Mouse (Mus musculus): Measurements from ENCODE around the gene Pknox1.
"Not testable (repeated sequence)": the region's sequence is repeated elsewhere in the genome, so short reads cannot be mapped to it uniquely, and the experiment has no call there.

Gene Pknox1

GRCm38 (mm10) chr17:31594590-31594989, 30.1 kb downstream of the Pknox1 start:
- DNase-seq (ENCODE audit: low read depth in 2 of 2, low spot score in 2 of 2): no peak

DNA sequence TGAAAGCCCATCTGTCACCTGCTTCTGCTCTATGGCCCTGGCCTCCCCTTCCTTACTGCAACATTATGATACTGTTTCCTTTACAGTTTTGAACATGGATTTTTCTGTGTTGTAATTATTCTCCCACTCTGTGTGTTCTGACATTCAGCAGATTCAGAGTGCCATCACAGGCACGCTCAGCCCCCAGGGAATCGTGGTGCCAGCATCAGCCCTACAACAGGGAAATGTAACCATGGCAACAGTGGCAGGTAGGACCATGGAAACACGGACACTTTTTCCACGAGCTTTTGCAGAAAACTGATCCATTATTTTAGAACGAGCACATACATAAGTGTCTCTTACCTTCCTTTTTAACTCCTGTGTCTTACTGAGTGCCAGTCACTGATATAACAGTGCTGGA, 30.5 kb downstream of the Pknox1 start:
- no peak for DNase-seq (ENCODE audit: low read depth in 2 of 2, low spot score in 2 of 2)

DNA sequence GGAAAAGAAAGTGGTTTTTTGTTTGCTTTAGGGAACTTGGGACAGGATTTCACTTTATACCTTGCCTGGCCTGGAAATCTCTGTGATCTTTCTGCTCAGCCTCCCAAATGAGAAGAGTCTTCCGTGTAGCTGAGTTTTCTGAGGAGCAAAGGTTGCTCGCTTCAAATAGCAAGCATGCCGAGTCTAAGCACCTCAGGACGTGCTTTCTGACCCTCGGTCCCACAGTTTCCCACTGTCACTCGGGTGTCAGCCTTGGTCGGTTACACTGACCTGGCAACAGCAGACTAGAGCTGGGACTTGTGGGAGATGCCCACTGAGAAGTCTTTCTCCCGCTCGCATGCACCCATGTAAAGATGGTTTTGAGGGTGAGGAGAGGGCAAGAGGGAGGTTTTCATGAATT, 33.4 kb downstream of the Pknox1 start:
- no peak for DNase-seq (ENCODE audit: low read depth in 2 of 2, low spot score in 2 of 2)

DNA sequence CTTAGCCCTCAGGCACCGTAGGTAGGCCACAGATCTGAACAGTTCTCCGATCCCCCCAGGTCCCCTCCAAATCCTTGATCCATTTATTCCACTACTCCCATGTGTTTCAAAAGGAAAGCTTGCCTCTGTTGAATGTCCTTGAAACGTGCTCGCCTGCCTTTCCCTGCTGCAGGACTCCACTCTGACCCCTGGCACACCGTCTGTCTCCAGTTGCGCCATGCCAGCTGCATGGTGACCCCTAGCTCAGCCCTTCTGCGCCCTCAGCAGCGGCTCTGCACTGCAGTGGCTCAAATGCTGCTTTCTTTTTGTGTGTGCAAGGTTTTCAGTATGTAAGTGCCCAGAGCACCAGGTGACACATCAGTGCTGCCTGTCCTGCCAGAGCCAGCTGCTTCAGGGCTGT, 34.1 kb downstream of the Pknox1 start:
- DNase-seq (ENCODE audit: low read depth in 2 of 2, low spot score in 2 of 2): no peak

DNA sequence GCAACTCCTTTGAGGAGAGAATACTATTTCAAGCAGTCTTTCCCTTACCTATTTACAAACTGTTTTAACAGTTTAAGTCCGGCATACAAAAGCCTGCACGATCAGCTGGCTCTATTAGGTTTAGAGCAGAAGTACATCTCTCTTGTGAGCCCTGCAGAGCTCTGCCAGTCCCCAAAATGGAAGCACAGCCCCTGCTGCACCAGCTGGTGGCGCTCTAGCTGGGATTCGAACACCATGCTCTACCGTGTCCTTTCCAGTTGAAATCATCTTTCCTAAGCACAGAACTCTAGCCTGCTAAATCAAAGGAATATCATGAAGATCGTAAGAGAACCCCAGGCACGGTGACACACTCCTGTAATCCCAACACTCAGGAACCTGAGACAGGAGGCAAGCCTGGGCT, 41.9 kb downstream of the Pknox1 start:
- DNase-seq (ENCODE audit: low read depth in 2 of 2, low spot score in 2 of 2): no peak

- DNase-seq (ENCODE audit: low read depth in 2 of 2, low spot score in 2 of 2): no peak
Observed at GRCm38 (mm10) chr17:31607256-31607951, 42.9 kb downstream of the Pknox1 start.

DNA sequence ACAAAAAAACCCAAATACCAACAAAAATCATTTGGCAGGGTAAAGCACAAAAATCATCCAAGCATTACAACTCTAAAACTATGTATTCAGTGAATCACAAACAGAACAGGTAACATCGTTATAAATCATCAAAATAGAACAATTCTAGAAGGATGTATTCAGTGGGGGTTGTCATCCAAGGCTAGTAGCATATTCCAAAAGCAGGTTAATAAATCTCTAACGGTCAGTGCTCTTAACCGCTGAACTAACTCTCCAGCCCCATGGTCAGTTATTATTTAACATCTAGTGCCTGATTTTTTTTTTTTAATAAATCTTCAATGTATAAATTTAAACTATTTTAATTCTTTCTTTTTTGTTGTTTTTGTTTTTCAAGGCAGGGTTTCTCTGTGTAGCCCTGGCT, 44.6 kb downstream of the Pknox1 start:
- not testable (repeated sequence) for DNase-seq (ENCODE audit: low read depth in 2 of 2, low spot score in 2 of 2)

DNA sequence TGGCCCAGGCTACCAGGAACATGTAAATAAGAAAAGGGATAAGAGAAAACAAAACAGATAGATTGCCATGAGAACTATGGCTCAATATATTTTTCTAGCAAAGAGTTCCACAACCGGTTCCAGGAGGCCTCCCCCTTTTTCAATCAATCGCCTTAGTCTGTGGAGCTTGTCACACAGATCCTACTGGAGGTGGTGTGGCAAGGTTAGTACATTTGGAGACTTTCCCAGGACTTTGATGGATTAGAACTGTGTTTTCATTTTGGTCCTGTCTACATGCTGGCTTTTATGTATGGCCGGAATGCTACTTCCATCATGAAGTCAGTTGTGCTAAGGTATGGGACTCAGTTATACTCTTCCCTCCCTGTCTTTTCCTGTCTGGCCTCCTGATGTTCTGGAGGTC, 45.4 kb downstream of the Pknox1 start:
- DNase-seq (ENCODE audit: low read depth in 2 of 2, low spot score in 2 of 2): no peak

DNA sequence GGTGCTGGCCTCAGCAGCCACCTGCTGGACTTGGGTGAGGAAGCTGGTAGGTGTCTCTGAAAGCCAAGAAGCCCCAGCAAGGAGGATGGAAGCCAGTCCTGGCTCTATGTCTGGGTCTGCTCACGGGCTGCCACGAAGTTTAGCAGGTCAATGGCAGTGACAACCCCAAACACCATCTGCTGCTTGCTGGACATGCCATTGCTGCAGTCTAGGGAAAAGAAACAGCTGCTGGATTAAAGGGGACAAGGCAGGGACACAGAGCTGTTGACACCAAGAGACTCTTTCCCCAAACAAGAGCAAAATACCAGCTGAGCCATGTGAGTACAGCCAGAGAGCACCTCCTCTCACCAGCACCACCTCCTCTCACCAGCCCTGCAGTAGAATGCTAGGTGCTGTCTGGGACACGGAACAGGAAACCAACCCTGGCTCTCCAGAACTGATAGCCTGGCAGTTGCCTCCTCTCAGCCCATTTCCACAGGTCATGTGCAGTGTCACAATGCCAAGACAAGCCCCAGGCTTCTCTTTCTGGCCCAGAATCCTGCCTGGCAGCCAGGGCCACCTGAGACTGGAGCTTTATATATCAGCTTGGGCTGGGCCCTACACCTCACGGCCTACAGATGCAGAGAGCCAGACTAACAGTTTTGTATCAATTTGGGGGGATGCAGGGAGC, 48.7 kb downstream of the Pknox1 start:
- DNase-seq (ENCODE audit: low read depth in 2 of 2, low spot score in 2 of 2): no peak

- no peak for DNase-seq (ENCODE audit: low read depth in 2 of 2, low spot score in 2 of 2)
Observed at GRCm38 (mm10) chr17:31623101-31623500, 58.6 kb downstream of the Pknox1 start.

GRCm38 (mm10) chr17:31627961-31628360, 63.4 kb downstream of the Pknox1 start:
- DNase-seq (ENCODE audit: low read depth in 2 of 2, low spot score in 2 of 2): no peak

DNA sequence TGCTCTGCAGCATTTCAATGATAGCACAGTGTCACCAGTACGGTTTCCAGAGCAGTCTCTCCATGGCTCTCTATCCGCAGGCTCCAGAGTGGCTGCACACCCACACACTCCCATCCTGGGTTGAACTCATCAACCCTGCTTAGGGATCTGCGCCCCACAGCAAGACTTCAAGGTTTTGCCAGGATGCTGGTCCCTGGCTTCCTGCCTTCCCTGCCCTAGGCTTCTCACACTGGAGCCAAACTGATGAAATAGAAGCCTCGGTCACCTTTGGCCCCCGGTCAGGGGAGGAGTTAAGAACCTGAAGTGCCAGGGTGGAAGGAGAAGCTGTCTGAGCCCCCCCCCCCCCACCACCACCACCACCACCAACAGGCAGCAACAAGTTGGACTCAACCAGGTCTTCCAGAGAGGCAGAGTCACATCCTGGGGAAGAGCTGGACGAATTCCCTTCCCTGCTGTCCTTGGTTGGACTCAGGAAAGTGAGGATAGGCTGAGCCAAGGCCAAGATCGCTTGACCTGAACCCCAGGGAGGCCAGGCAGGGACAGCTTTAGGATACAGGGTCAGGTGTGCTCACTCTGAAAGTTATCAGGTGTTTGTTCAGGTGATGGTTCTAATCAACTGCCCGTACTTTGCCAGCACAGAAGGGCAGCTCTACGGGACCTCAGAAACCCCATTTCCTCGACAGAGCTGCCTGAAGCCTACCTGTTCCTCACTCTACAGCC, 66.7 kb downstream of the Pknox1 start:
- DNase-seq (ENCODE audit: low read depth in 2 of 2, low spot score in 2 of 2): no peak

GRCm38 (mm10) chr17:31633007-31633406, 68.5 kb downstream of the Pknox1 start:
- no peak for DNase-seq (ENCODE audit: low read depth in 2 of 2, low spot score in 2 of 2)

GRCm38 (mm10) chr17:31634896-31635295, 70.4 kb downstream of the Pknox1 start:
- no peak for DNase-seq (ENCODE audit: low read depth in 2 of 2, low spot score in 2 of 2)

DNA sequence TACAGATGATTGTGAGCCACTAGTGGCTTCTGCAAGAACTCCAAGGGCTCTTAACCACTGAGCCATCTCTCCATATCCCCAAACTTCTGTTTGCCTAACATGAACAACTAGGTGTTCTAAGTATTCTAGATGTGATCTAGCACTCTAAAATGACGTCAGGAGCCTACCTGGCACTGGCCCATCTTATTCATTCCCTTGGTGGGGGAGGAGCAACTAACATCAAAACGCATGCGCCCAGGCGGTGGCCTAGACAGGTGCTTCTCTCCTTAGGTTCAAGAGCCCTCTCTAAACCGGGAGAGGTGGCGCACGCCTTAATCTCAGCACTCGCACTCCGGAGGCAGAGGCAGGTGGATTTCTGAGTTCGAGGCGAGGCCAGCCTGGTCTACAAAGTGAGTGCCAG, 71.2 kb downstream of the Pknox1 start:
- DNase-seq (ENCODE audit: low read depth in 2 of 2, low spot score in 2 of 2): no peak

DNA sequence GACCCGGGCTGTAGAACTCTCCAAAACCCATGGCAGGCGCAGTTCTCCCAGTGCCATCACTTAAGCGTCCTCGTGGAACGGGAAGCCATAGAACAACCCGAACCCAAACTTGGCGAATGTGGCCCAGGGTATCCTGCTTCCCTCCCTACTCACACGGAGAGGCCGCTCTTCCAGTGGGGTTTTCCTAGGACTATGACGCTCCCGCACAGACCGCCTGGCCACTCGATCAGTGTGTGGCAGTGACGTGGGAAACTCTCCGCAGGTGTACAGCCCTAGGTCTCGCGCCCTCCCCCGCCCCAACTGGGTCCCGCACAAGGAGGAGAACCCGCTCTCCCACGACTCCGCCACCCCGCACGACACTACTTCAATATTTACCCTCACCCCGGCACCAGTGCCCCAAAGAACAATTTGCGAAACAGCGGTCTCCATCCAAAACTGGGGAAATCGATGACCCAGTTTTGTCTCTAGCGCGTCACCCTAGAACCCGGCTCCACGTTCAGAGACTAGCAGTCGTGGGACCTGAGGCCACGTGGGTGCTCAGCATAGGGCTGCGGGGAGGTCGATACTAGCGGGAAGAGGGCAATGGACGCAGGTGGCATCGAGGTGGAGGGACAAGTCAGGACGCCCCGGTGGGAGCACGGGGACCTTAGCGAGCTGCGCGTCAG, 71.9 kb downstream of the Pknox1 start:
- no peak for DNase-seq (ENCODE audit: low read depth in 2 of 2, low spot score in 2 of 2)

- no peak for DNase-seq (ENCODE audit: low read depth in 2 of 2, low spot score in 2 of 2)
Observed at GRCm38 (mm10) chr17:31636942-31637811, 72.6 kb downstream of the Pknox1 start, which contains the start of gene Cbs. Cbs (minus strand) TSS chr17:31637238.

DNA sequence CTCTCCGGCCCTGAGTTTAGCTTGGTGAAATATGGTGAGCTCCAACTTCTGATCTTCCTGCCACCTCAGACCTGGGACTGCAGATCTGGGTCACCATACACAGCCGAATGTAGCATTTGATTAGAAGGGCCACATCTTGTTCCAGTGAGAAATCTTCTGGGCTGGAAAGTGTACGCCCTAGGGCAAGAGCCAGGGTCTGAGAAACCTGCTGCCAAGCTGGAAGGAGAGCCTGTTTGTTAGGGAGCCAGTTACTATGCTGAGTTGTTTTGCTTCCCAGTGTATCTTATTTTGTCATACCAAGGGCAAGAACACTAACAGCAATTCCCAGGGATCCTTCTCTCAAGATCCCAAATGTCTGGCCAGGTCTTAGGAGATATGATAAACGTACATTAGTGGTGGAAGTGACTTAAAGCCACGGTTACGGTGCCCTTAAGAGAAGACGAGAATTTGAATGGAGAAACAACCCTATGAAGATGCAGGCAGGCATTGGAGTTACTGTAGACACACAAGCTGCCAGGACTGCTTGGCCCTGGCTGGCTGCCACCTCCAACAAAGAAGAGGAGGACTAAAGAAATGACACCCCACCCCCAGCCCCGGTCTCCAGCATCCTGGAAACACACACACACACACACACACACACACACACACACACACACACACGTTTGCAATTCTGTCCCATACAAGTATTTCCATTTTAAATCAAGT, 73.5 kb downstream of the Pknox1 start:
- no peak for DNase-seq (ENCODE audit: low read depth in 2 of 2, low spot score in 2 of 2)

DNA sequence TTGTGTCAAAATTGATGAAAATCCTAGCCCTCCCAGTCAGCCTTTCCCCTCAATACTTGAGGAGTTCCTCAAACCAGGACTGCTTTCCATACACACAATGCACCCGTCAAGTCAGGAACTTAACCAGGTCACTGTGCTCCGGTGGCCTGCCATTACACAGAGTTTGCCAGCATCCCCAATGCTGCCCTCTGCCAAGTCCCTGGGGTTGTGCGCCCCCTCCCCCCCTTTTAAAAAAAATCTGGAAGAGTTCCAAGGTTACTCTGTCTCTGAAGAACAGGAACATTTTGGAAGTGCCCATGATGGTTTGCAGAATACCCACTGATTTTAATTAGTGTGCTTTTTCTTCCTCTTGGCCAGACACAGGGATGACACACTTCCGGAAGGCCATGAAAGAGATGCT, 75.1 kb downstream of the Pknox1 start:
- no peak for DNase-seq (ENCODE audit: low read depth in 2 of 2, low spot score in 2 of 2)

DNA sequence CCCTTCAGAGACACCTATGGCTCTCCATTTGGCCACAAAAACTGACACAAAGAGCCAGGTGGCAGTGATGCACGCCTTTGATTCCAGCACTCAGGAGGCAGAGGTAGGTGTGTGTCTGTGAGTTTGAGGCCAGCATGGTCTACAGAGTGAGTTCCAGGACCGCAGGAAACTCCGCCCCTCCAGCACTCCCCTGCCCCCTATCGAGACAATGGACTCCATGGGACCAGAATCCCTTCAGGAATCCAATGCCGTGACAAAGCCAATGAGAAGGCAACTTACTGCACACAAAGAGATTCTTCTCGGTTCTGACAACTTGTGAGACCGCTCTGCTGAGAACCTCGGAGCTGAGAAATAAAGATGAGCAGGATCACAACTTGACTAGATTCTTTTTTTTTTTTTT, 77.8 kb downstream of the Pknox1 start:
- DNase-seq (ENCODE audit: low read depth in 2 of 2, low spot score in 2 of 2): no peak
